Comparison of ENCODE assay signal across 8 mouse cellular contexts in the genomic region with DNA sequence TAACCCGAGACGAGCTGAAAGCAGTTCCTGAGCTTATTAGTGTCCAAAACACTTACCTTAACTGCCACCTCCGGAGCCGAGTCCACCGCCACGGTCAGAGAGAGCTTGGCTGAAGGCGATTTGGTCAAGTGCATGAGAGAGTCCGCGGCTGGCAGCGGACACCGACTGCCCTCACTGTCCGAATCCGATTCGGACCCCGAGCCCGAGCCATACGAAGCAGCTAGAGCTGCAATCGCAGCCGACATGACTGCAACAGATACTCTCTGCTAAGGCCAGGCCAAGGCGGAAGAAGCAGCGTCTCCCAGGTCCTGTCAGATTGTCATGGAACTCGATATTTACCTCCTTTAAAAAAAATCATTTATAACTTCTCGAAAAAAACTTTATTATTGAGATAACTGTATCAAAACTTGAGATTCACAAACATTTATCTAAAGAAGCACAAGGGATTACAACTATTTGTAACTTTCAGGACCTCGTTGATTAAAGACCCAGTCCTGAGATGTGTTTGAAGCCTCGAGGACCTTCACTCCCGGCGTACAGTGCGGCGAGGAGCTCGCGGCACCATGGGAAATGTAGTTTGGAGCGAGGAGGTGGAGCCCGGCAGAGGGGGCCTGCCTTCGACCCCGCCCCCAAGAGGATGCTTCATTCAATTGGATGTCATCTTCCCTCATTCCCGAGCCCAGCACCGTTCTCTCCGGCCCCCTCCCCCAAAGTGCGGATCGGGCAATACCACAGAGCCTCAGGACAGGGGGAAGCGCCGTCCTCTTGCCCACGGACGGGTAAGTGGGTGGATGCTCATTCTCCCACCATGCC. TPM values are rescaled to one million over a fixed set of nuclear protein-coding genes. Genes with fewer than 3 reads are reported as not detected.
A peak's percentile ranks its signal among the peaks of the same experiment; 100 is the strongest.
DNase-seq lines count a peak whose midpoint lies in the region; ATAC-seq lines count a peak whose summit lies in the region.

A gene (minus strand): TSS at position 481 of the 813 bp plus-strand sequence.
A gene (plus strand): TSS at position 645 of the 813 bp plus-strand sequence.

- DNase-seq in WW6 (ENCODE audit: low read depth, low spot score) = peak; percentile 95
- DNase-seq in cerebellum, postnatal 4 days (ENCODE audit: low spot score in 2 of 2) = peak; percentile 91 to 96
- DNase-seq in gastrocnemius, adult 18-20 months (ENCODE audit: low spot score) = peak; percentile 95
- DNase-seq in left cerebral cortex, adult 18-20 months (ENCODE audit: low spot score in 2 of 2) = peak; percentile 98 to 99
- peak; percentile 99 for DNase-seq in right cerebral cortex, adult 18-20 months
- peak; percentile 80 for DNase-seq in urinary bladder, postnatal 10 days (ENCODE audit: low spot score)

- peaks cover 49% of the 10 kb centered on the region for H3K79me2 ChIP-seq in macrophage (ENCODE audit: inconsistent target)

- peak within 1 kb of the TSS; percentile 98 for H3K9ac ChIP-seq in hindbrain, embryonic 16.5 days (ENCODE audit: low read depth, low read length)

- no peaks in the 10 kb centered on the region for H3K9me3 ChIP-seq in hindbrain, embryonic 16.5 days (ENCODE audit: control insufficient read depth, low read length)

- H3K4me1 ChIP-seq in hindbrain, embryonic 16.5 days (ENCODE audit: control insufficient read depth, insufficient read depth, low read depth, low read length) = peaks cover 16% of the 10 kb centered on the region

- H3K27ac ChIP-seq in hindbrain, embryonic 16.5 days (ENCODE audit: low read depth, low read length) = peak within 1 kb of the TSS; percentile 100
- peak within 1 kb of the TSS; percentile 66 for H3K27ac ChIP-seq in macrophage

- peak; percentile 98 for ATAC-seq in hindbrain, embryonic 16.5 days

- no peaks in the 10 kb centered on the region for H3K27me3 ChIP-seq in hindbrain, embryonic 16.5 days (replicated peaks; ENCODE audit: control insufficient read depth, insufficient read depth, low read length)

- under 1% methylated on average over 44 of the region's 44 CpGs for WGBS in hindbrain, embryonic 16.5 days
- under 1% methylated on average over 44 of the region's 44 CpGs for WGBS in macrophage (ENCODE audit: missing documents)

- H3K4me3 ChIP-seq in hindbrain, embryonic 16.5 days (ENCODE audit: low read length) = peak within 1 kb of the TSS; percentile 96
- peak within 1 kb of the TSS; percentile 100 for H3K4me3 ChIP-seq in macrophage (ENCODE audit: inconsistent target)

- no peaks in the 10 kb centered on the region for H3K36me3 ChIP-seq in hindbrain, embryonic 16.5 days (ENCODE audit: control insufficient read depth, insufficient read depth, low read length)
- no peaks in the 10 kb centered on the region for H3K36me3 ChIP-seq in macrophage (ENCODE audit: inconsistent target)

- H3K4me2 ChIP-seq in hindbrain, embryonic 16.5 days (ENCODE audit: low read length) = peak within 1 kb of the TSS; percentile 66

RNA-seq across cellular contexts. Expression of the first gene that starts in this region (rescaled TPM):
- total RNA-seq in gastrocnemius, adult 18-20 months (2021) = 1 to 10 TPM; 6.5 to 7.4 TPM
- 18.8 and 22.1 TPM in 2 replicates for polyA plus RNA-seq in hindbrain, embryonic 16.5 days (2015; fragmentation: Nextera tagmentation; extraction: Ambion mirVana)
- 10 to 100 TPM; 36.7 to 42.8 TPM for total RNA-seq in left cerebral cortex, adult 18-20 months (2021)
- total RNA-seq in macrophage (2018; cell fraction: chromatin; rRNA removed) = 10 to 100 TPM; 16.7 to 99.3 (median 68.5) TPM
- total RNA-seq in macrophage (2018; cell fraction: cytosol; rRNA removed) = 10 to 100 TPM; 10.7 to 20.5 (median 16.8) TPM
- total RNA-seq in macrophage (2018; cell fraction: nucleus; rRNA removed) = 10 to 100 TPM; 12.6 to 70.3 (median 37.5) TPM
- 15.2 to 17.8 TPM (median 16.7 TPM) in 3 replicates for polyA plus RNA-seq in macrophage (2018)

RNA-seq across cellular contexts. Expression of the second gene that starts in this region (rescaled TPM):
- under 1 TPM; 0.11 to 0.24 TPM for total RNA-seq in gastrocnemius, adult 18-20 months (2021)
- polyA plus RNA-seq in hindbrain, embryonic 16.5 days (2015; fragmentation: Nextera tagmentation; extraction: Ambion mirVana) = 98.1 and 123 TPM in 2 replicates
- total RNA-seq in left cerebral cortex, adult 18-20 months (2021) = 100 to 1,000 TPM; 237 to 253 TPM
- total RNA-seq in macrophage (2018; cell fraction: chromatin; rRNA removed) = under 1 TPM in 1 of 26 experiments, not detected in 25; 0.60 TPM
- not detected for total RNA-seq in macrophage (2018; cell fraction: cytosol; rRNA removed)
- total RNA-seq in macrophage (2018; cell fraction: nucleus; rRNA removed) = not detected
- polyA plus RNA-seq in macrophage (2018) = not detected in 3 replicates

Comparison
In these comparisons a context has a peak if more than half of its experiments do, and no peak if none do; other contexts are left out.
1. Peak in every context shown above with its lines: DNase-seq, ATAC-seq, H3K4me3 ChIP-seq and H3K27ac ChIP-seq.
2. RNA of the first gene that starts in this region (total RNA-seq): 36.7 to 42.8 TPM in left cerebral cortex, adult 18-20 months; 6.5 to 7.4 TPM in gastrocnemius, adult 18-20 months; every median in the first group is over 4 times any median in the second.
3. RNA of the second gene that starts in this region (total RNA-seq): 237 to 253 TPM in left cerebral cortex, adult 18-20 months; 0.11 to 0.24 TPM in gastrocnemius, adult 18-20 months; every median in the first group is over 100 times any median in the second.
4. RNA of the second gene that starts in this region (polyA plus RNA-seq): 98.1 to 123 TPM in hindbrain, embryonic 16.5 days; not detected in macrophage; every median in the first group is over 10 times any median in the second.